Mouse (Mus musculus) left cerebral cortex, postnatal 36 days (tissue): ENCODE data around the gene Epha7. TPM values are rescaled to one million over a fixed set of nuclear protein-coding genes. Genes with fewer than 3 reads are reported as not detected.

Experiments
- DNase-seq, 2 experiments: peaks; one replicate each; pipeline ENCODE4 v3.0.0; 2021 to 2022; ENCODE audit warnings: low spot score in 2 of 2, mixed read lengths in 1 of 2
- intact Hi-C: fragments of 180-260 bp; cut with DNase I; formaldehyde crosslinking; loops from one replicate; pipeline ENCODE4 v1.15.1; 2025
- total RNA-seq, 2 experiments: library from RNA; stranded (reverse); gene quantifications; 2 replicates each; pipeline ENCODE4 v1.2.3; 2021

Gene Epha7
- total RNA-seq: 10 to 100 TPM; 83.7 to 86.0 TPM

DNA sequence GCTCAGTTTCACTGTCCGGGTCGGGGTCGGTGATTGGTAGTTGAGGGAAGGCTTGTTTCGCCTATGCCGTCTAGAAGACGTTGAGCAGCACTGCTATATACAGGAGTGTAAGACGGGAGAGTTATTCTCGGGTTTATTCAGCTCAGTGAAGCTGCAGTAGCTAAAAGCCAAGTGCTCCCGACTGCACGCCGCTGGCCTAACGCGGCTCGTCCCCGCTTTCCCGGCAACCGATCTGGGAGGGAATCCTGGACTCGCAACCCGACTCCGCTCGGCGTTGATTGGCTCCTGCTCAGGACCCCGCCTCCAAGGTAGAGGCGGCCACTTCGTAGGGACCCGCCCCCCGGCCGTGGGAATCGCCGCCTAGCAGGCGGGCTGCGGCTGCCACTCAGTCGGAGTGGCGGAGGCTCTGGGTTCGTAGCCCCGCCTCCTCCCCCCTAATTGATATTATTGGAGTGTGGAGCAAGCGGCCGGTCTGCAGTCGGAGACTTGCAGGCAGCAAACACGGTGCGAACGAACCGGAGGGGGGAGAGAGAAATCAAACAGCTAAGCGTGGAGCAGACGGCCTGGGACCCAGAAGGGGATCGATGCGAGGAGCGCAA is at the start of gene Epha7:
Epha7 (plus strand) TSS at position 441 of the 599 bp plus-strand sequence.
- intact Hi-C loops: loop anchor here (5.0 to 10.0 kb wide), 3 partner anchors 120 to 1878 kb away; no protein-coding TSS in a partner anchor
- peak; percentile 94 to 95 for DNase-seq

- DNase-seq: no peak
- intact Hi-C loops: no loop called here
Measured at GRCm38 (mm10) chr4:28783961-28784360, 29.0 kb upstream of the Epha7 start.

- peak in 1 of 2 experiments; percentile 18 for DNase-seq
- intact Hi-C loops: loop anchor here (10.0 kb wide), 1 partner anchor 514 kb away; no protein-coding TSS in a partner anchor
Measured at GRCm38 (mm10) chr4:28808800-28809199, 4.1 kb upstream of the Epha7 start.

DNA sequence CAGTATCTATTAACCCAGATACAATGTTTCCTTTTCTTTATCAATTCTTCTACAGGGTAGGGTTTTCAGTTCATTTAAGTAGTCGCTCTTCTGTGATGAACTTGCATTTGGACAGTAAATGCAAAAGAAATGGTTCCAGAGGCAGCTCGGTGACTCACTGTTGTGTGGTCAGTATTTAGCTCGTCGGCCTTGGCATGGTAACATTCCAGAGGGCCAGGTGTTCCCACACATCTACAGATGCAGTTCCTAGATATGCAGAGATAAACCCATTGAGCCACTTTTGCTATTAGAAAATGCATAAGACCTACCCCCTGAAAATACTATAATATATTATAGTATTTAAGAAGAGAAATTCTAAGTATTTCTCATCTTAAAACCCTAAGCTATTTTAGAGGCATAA is 3.2 kb upstream of the Epha7 start:
- intact Hi-C loops: loop anchor here (5.0 to 10.0 kb wide), 4 partner anchors 123 to 1875 kb away; no protein-coding TSS in a partner anchor
- DNase-seq: no peak

DNA sequence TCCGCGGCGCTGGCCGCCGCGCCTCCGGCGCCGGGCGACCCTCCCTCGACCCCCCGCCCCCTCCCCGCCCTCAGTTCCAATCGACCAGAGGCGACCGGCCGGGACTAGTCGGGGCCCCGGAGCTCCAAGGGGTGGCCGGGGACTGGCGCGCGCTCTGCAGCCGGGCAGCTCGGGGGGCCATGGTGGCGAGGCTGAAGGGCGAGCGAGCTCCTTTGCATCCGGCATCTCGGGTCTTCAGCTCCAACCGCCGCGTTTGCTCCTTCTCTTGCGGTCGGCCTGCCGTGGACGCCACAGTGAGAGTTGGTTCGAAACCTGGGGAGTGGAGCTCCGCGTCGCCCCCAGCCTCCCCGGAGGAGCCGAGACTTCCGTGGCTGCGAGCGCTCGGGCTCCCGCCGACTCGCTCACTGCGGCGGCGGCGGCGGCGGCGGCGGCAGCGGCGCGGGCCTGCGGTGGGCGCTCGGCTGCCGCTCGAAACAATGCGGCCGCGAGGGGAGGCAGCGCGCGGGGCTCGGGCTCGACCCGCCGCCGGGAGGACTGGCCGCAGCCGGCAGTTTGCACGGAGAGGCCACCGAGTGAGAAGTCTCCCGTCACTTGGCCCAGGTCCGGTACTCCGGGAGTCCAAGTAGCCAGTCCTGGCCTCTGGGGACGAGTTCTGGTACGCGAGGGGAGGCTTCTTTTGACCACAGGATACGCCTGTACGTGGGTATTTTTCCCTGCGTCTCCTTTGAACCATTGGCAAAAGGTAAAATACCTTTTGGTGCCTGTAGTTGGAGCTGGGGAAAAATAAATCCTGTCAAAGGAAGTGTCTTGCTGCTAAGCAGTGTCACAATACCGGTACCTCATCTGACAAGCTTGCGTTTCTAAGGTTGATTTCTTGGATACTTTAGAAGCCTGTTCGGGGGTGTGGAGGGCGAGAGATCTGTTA is 882 bp downstream of the Epha7 start:
- peak; percentile 58 to 66 for DNase-seq
- intact Hi-C loops: loop anchor here (5.0 to 10.0 kb wide), 3 partner anchors 118 to 1879 kb away; no protein-coding TSS in a partner anchor

DNA sequence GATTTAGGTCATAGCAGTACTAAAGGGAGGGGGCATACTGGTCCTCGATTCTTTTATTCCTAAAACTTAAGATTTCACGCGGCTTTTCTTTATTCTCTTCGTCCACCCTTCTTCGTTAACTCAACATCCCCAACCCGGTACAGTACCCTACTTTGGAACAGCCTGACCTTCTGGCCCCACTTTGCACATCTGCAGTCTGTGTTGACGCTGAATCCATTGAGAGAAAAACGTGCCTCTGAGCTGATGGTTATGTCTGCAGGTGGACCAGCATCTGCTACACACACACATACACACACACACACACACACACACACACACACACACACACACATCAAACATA is 1.5 kb downstream of the Epha7 start:
- intact Hi-C loops: loop anchor here (5.0 to 10.0 kb wide), 3 partner anchors 118 to 1880 kb away; no protein-coding TSS in a partner anchor
- no peak for DNase-seq

- DNase-seq: peak; percentile 63 to 71
- intact Hi-C loops: loop anchor here (5.0 to 10.0 kb wide), 4 partner anchors 52 to 1880 kb away; no protein-coding TSS in a partner anchor
Measured at GRCm38 (mm10) chr4:28814816-28815620, 2.1 kb downstream of the Epha7 start.

GRCm38 (mm10) chr4:28815621-28815920 is 2.6 kb downstream of the Epha7 start:
- peak in 1 of 2 experiments; percentile 46 for DNase-seq
- intact Hi-C loops: loop anchor here (5.0 to 10.0 kb wide), 2 partner anchors 52 to 1881 kb away; no protein-coding TSS in a partner anchor

DNA sequence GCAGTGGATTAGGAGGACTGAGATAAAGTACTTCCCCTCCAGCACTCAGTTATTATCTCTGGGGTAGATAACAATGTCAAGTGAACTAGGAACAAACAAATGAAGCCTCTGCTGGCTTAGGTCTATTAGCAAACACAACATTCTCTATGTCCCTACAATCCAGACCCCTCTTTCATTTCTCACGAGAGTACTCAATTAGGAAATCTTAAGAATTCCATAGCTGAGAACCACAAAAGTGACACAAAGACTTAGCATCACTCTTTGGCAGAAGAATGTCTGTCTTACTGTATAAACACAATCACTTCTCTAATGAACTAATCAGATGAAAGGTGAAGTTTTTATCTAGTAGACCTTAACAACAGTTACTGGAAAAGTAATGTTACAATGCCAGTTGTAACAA is 10.7 kb downstream of the Epha7 start:
- no peak for DNase-seq
- intact Hi-C loops: no loop called here

GRCm38 (mm10) chr4:28824616-28825015 is 11.7 kb downstream of the Epha7 start:
- DNase-seq: no peak
- intact Hi-C loops: no loop called here

DNA sequence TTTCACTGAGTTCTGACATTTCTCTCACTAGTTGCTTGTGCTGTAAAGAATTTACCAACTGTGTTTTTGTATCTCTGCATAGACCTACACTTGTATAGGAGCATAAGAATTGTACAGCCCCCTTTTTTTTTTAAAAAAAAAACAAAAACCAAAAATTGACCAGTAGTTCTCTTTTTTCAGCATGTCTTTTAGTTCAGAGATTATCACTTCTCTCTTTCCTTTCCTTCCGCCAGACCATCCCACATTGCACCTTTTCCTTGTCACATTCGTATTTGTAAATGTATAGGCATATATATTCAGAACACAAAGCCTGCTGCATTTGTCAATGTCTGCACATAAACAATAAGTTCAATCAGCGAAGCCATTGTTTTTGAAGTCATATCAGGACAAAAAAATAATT is 24.7 kb downstream of the Epha7 start:
- intact Hi-C loops: no loop called here

DNA sequence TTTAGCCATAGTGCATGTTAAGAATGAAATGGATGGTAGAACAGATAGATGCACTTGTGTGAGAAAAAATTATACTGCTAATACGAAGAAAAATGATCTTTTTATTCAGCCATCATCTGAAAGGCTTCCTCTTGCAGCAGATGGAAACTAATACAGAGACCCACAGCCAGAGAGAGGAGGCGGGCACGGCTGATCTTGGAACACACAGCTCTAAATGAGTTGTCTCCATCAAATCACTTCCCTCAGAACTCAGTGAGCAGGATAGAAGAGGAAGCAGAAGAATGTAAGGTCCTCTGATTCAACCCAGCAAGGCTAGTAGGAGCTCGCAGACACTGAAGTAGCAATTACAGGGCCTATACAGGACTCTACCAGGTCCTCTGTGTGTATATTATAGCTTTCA is 33.4 kb downstream of the Epha7 start:
- intact Hi-C loops: no loop called here
- no peak for DNase-seq

More for the DNA sequence above, 24.7 kb downstream of the Epha7 start:
- DNase-seq: no peak

DNA sequence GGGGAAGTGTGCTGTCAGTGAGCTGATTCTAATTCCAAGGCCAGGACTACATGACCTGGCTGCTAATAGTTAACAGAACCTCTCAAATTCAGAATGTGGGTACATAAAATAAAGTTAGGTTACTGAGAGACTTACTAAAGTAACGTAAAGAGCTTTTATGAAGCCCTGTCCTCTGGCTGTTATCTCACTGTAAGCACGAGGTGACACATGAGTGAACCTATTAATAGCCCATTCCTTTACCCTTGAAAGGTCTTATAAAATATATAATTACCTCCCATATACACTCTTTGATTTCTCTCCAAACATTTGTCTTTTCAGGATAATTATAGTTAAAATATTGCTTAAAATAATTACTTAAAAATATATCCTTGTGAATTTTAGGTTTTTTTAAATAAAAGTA is 37.5 kb downstream of the Epha7 start:
- intact Hi-C loops: no loop called here
- DNase-seq: no peak

DNA sequence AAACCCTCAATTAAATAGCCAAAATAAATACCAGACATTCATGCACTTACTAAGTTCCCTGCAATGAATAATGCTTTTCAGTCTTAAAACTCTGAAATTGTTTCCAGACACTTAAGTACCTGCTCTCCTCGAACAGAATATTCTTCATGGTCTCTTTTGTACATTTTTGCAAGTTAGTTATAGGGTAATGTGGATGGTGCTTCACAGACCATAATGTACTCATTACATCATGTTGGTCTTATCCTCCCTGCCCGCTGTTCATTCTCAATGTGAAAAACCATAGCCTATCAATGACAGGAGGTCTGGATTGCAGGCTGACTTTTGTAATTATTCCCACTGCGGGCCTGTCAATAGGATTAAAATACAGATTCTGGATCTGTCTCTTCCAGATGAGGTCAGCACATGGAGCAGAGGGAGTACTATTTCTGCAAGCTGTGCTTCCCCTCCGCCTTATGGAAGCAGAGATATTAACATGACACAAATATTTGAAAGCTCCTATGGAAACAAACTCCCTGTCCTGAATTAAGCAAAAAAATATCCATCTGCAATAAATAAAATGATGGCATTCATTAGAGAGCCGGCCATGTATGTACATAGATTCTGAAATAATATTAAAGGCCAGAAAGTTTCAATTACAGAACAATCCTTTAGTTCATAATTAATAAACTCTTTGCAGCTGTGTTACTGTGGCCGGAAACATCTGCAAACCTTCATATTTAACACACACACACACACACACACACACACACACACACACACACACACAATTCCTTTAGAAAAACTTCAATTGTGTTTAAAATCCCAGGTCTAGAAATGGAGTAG is 50.1 kb downstream of the Epha7 start:
- no peak for DNase-seq
- intact Hi-C loops: no loop called here

DNA sequence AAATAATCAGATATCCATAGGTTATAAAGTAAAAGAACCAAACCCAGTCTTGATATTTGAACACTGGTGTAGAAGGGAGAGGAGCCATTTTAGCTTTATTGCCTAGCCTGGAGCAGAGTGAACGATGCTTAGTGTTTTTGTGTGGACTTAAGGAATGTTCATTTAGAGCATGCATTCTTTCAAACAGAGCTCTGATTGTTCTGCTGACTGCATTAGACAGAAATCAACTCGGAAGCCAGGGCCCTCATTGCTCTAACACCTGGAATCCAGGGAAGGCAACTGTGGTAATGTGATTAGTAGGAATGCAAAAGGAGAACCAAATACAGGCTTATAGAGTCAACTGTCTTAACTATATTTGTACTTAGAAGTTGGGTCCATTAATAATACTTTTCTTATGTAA is 53.5 kb downstream of the Epha7 start:
- intact Hi-C loops: loop anchor here (5.0 kb wide), 1 partner anchor 49 kb away; no protein-coding TSS in a partner anchor
- DNase-seq: no peak

DNA sequence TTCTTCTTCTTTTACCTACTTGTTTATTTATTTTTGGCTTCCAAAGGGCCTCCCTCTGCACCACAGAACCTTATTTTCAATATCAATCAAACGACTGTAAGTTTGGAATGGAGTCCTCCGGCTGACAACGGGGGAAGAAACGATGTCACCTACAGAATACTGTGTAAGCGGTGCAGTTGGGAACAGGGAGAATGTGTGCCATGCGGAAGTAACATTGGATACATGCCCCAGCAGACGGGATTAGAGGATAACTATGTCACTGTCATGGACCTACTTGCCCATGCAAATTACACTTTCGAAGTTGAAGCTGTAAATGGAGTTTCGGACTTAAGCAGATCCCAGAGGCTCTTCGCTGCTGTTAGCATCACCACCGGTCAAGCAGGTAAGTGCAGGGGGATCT is 58.7 kb downstream of the Epha7 start:
- intact Hi-C loops: no loop called here
- DNase-seq: no peak

DNA sequence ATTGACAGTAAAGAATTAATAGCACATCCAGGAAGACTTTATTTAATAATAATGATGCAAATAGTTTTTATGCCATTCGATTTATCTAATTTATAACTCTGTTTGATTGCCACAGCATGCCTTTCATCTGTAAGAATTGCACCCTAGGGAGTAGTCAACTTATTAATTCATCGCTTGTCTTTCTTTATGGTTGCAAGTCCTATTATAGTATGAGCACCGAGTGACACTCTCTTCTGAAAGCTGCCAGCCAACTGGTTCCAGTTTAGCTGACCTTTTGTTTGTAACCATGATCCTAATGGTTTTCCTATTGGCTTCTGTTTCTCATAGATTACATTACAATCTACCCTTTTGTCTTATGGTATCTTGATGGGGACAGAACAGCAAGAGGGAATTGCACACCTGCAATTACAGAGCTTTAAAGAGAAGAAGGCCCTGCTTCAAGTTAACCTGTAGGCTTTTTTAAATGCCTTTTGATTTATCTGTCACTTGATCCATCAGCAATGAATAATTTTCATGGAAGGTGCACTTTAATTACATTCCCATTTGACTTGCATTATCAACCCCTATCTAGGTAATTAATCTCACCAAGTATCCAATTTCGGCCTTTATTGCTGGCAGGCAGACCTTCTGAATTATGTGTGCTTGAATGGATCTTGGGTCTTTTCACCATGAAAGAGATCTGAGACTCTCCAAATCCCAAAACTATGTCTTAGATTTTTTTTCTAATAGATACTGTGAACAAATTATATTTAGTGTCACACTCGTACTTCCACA is 68.5 kb downstream of the Epha7 start:
- DNase-seq: no peak
- intact Hi-C loops: no loop called here

DNA sequence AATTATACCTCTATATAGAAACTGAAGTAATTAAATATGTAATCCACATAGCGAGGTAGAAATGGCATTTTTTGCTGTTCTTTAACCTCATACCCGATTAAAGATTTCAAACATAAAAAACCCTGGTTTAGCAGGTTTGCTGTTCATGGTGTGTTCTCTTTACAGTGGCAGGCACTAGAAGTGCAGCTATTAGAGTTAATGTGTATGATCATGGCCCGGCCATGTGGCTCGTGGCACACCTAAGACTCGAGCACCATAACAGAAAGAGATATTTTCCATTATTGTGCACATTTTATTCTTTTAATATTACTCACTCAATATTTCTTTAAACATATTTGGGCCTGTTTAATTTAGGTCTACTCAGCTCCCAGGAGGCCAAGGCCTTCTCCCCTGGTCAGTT is 76.7 kb downstream of the Epha7 start:
- intact Hi-C loops: no loop called here
- no peak for DNase-seq
